Comparison of ENCODE assay signal across 8 mouse cellular contexts in the genomic region with DNA sequence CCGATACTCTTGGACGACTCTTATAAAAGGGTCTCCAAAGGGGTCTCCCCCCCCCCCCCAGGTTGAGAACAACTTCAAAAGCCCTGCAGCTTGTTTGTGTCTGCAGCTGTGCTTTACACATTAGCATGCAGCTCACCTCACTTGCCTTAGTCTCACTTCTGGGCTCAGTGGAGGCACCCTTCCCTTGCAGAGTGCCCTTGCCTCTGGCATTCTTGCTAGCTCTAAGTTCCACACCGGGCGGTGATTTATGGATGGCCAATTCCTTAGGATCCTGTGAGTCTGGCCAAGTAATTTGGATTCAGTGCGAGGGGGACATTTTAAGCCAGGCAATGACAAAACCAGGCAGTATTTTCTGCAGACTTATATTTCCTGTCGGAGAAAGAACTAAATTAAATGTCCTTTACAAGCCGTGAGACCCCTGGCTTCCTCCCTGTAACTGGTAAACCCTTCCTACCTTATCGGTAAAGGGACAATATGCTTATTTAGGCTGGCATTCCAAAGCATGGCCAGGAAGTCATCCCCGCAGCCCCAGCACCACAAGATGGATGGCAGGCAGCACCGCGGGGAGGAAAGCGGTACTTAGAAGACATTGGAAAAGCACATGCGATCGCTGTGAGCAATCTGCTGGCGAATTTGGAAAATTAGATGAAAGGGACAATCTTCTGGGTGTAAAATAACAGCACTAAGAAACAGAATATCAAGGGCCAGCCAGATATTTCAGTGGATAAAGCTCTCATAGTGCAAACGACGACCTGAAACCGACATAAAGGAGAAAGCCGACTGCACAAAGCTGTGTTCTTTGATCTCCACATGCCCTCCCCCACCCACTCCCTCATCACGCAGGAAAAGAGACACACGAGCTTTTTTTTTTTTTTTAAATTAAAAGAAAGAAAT. TPM values are rescaled to one million over a fixed set of nuclear protein-coding genes. Genes with fewer than 3 reads are reported as not detected.
DNase-seq lines count a peak whose midpoint lies in the region; ATAC-seq and TF ChIP-seq lines count a peak whose summit lies in the region.

No protein-coding gene starts in this region.

- WGBS in bone marrow, adult 2 months, result 12% methylated on average over 21 of the region's 21 CpGs
- WGBS in liver, adult 2 months, result 18% methylated on average over 20 of the region's 21 CpGs
- WGBS in olfactory bulb, adult 2 months, result 9% methylated on average over 21 of the region's 21 CpGs

- peak overlapping the region; percentile 88; the same call in 1 of the 2 replicates for H3K27ac ChIP-seq in bone marrow, adult 2 months (ENCODE audit: control insufficient read depth, insufficient read depth, low read depth, low read length, poor library complexity)
- H3K27ac ChIP-seq in liver, adult 2 months (replicated peaks; ENCODE audit: insufficient read depth, low read depth, low read length), result peak overlapping the region; percentile 87
- peak overlapping the region; percentile 95 for H3K27ac ChIP-seq in olfactory bulb, adult 2 months (ENCODE audit: insufficient read depth, low read depth, low read length)

- TF ChIP-seq CTCF in bone marrow, adult 2 months (IDR thresholded peaks at IDR 0.05; ENCODE audit: control insufficient read depth, insufficient read depth, low read length), result no peak
- no peak for TF ChIP-seq CTCF in liver, adult 2 months (IDR thresholded peaks at IDR 0.05; ENCODE audit: low read depth, low read length)
- no peak for TF ChIP-seq CTCF in olfactory bulb, adult 2 months (IDR thresholded peaks at IDR 0.05; ENCODE audit: insufficient read depth, low read depth, low read length)

- peak overlapping the region; percentile 80 for H3K9ac ChIP-seq in liver, adult 2 months (ENCODE audit: low read depth, low read length)

- DNase-seq in layer of hippocampus, postnatal 10 days (ENCODE audit: low spot score in 2 of 2), result peak; percentile 11 to 37
- DNase-seq in layer of hippocampus, adult 9-10 months (ENCODE audit: low spot score), result no peak
- DNase-seq in induced T-regulatory cell, adult 2 months (ENCODE audit: low read depth), result peak; percentile 47
- peak; percentile 19 for DNase-seq in liver, adult 2 months (ENCODE audit: extremely low read depth, low read depth, low spot score)
- DNase-seq in frontal cortex, postnatal 14 days (ENCODE audit: low spot score in 2 of 2), result no peak

- H3K4me3 ChIP-seq in bone marrow, adult 2 months (replicated peaks; ENCODE audit: control insufficient read depth, low read depth, low read length), result peak overlapping the region; percentile 73
- peak overlapping the region; percentile 73 for H3K4me3 ChIP-seq in liver, adult 2 months (ENCODE audit: insufficient read depth, low read depth, low read length)
- H3K4me3 ChIP-seq in olfactory bulb, adult 2 months (ENCODE audit: insufficient read depth, low read depth, low read length), result peak overlapping the region; percentile 41

- H3K4me1 ChIP-seq in bone marrow, adult 2 months (ENCODE audit: control insufficient read depth, insufficient read depth, low read length), result no peaks in the 10 kb centered on the region; the same call in 1 of the 2 replicates
- H3K4me1 ChIP-seq in liver, adult 2 months (ENCODE audit: control insufficient read depth, insufficient read depth, low read length), result peaks cover 7% of the 10 kb centered on the region; the same call in 1 of the 2 replicates
- peaks cover 12% of the 10 kb centered on the region for H3K4me1 ChIP-seq in olfactory bulb, adult 2 months (ENCODE audit: control insufficient read depth, insufficient read depth, low read length)

- no peaks in the 10 kb centered on the region for H3K27me3 ChIP-seq in liver, adult 2 months (ENCODE audit: control insufficient read depth, insufficient read depth, low read length)

- TF ChIP-seq POLR2A in bone marrow, adult 2 months (IDR thresholded peaks at IDR 0.05; ENCODE audit: borderline replicate concordance, control insufficient read depth, low read depth, low read length), result no peak
- TF ChIP-seq POLR2A in liver, adult 2 months (IDR thresholded peaks at IDR 0.05; ENCODE audit: extremely low read depth, insufficient read depth, low read length), result no peak
- no peak for TF ChIP-seq POLR2A in olfactory bulb, adult 2 months (IDR thresholded peaks at IDR 0.05; ENCODE audit: insufficient read depth, low read depth, low read length)

- H3K36me3 ChIP-seq in liver, adult 2 months (ENCODE audit: control insufficient read depth, insufficient read depth, low read length), result no peaks in the 10 kb centered on the region

- ATAC-seq in erythroid progenitor cell, adult 5-6 weeks (replicated peaks; ENCODE audit: low FRiP score, poor library complexity, severe bottlenecking), result 0 out of 2 replicates have a peak, but pooled peaks have one; percentile 48

- no peaks in the 10 kb centered on the region for H3K79me2 ChIP-seq in liver, adult 2 months (ENCODE audit: control insufficient read depth, insufficient read depth, low read length)

RNA-seq across cellular contexts. Expression of gene Ddx3x, which starts 39.1 kb away (rescaled TPM):
- total RNA-seq in layer of hippocampus, postnatal 10 days (2021), result 100 to 1,000 TPM; 181 to 211 TPM
- polyA plus RNA-seq in bone marrow, adult 2 months (2011; ENCODE audit: insufficient read depth, insufficient read length, low replicate concordance, missing spikeins), result 40.6 and 96.2 TPM in 2 replicates
- 87.6 and 87.9 TPM in 2 replicates for total RNA-seq in erythroid progenitor cell, adult 5-6 weeks (2015; ENCODE audit: low replicate concordance)
- 95.5 and 132 TPM in 2 replicates for total RNA-seq in erythroid progenitor cell, adult 5-6 weeks (2017; ENCODE audit: low replicate concordance)
- 128 and 147 TPM in 2 replicates for total RNA-seq in liver, adult 2 months (2014; rRNA removed)
- 19.9 and 24.5 TPM in 2 replicates for polyA plus RNA-seq in liver, adult 2 months (2012; rRNA removed)
- polyA plus RNA-seq in olfactory bulb, adult 2 months (2012; ENCODE audit: insufficient read depth, insufficient read length, low replicate concordance, missing spikeins), result 230 and 382 TPM in 2 replicates

Comparison
In these comparisons a context has a peak if more than half of its experiments do, and no peak if none do; other contexts are left out.
1. DNase-seq: peak in layer of hippocampus, postnatal 10 days (2 of 2), induced T-regulatory cell, adult 2 months (single experiment) and liver, adult 2 months (single experiment); none in layer of hippocampus, adult 9-10 months (single experiment) and frontal cortex, postnatal 14 days (0 of 2).
2. Peak in every context shown above with its lines, with median percentiles within 50 percentile points of each other: H3K27ac ChIP-seq and H3K4me3 ChIP-seq.